In genomic region chr19:57106513-57106912, GRCm38 (mm10) we compare ENCODE assay signal across 18 mouse cellular contexts.
DNase-seq lines count a peak whose midpoint lies in the region; ATAC-seq and TF ChIP-seq lines count a peak whose summit lies in the region.
"Had no signal": no experiment of that assay in that cellular context is flagged by ENCODE, and none has a peak within 500 bp of the region (broad histone marks: within the 10 kb centered on the region; RNA-seq: fewer than 3 reads in every experiment).

No protein-coding gene starts in this region.

- WGBS in kidney, embryonic 15.5 days = 68% methylated on average over 6 of the region's 6 CpGs
- 23% methylated on average over 6 of the region's 6 CpGs for WGBS in embryonic facial prominence, embryonic 13.5 days
- 54% methylated on average over 6 of the region's 6 CpGs for WGBS in stomach, embryonic 16.5 days
- WGBS in liver, embryonic 11.5 days = 87% methylated on average over 6 of the region's 6 CpGs

- peak overlapping the region; percentile 76 for H3K27ac ChIP-seq in gastrocnemius, adult 2 months
- H3K27ac ChIP-seq in kidney, embryonic 15.5 days = 0 out of 2 replicates have a peak overlapping the region, but pooled peaks have one; percentile 14
- peak overlapping the region; percentile 68 for H3K27ac ChIP-seq in embryonic facial prominence, embryonic 13.5 days
- peak overlapping the region; percentile 3; the same call in 1 of the 2 replicates for H3K27ac ChIP-seq in stomach, embryonic 16.5 days (ENCODE audit: low read length)
- no peak overlapping the region for H3K27ac ChIP-seq in liver, embryonic 11.5 days (ENCODE audit: low read depth, low read length)
- H3K27ac ChIP-seq: hindbrain, embryonic 15.5 days; liver, embryonic 15.5 days; neural tube, embryonic 13.5 days had no signal

- no peak overlapping the region for H3K4me3 ChIP-seq in gastrocnemius, adult 2 months
- H3K4me3 ChIP-seq in kidney, embryonic 15.5 days (replicated peaks) = no peak overlapping the region
- no peak overlapping the region for H3K4me3 ChIP-seq in embryonic facial prominence, embryonic 13.5 days
- H3K4me3 ChIP-seq in stomach, embryonic 16.5 days (replicated peaks; ENCODE audit: low read length) = no peak overlapping the region
- no peak overlapping the region for H3K4me3 ChIP-seq in liver, embryonic 11.5 days (ENCODE audit: low read depth, low read length)
- H3K4me3 ChIP-seq: hindbrain, embryonic 15.5 days; liver, embryonic 15.5 days; neural tube, embryonic 13.5 days had no signal

- H3K9me3 ChIP-seq in kidney, embryonic 15.5 days (replicated peaks) = no peaks in the 10 kb centered on the region
- H3K9me3 ChIP-seq in embryonic facial prominence, embryonic 13.5 days = no peaks in the 10 kb centered on the region
- no peaks in the 10 kb centered on the region for H3K9me3 ChIP-seq in stomach, embryonic 16.5 days (replicated peaks; ENCODE audit: control insufficient read depth, low read length)
- H3K9me3 ChIP-seq in liver, embryonic 11.5 days (ENCODE audit: control insufficient read depth, low read length) = no peaks in the 10 kb centered on the region
- H3K9me3 ChIP-seq: hindbrain, embryonic 15.5 days; liver, embryonic 15.5 days; neural tube, embryonic 13.5 days had no signal

- no peaks in the 10 kb centered on the region for H3K36me3 ChIP-seq in kidney, embryonic 15.5 days
- no peaks in the 10 kb centered on the region for H3K36me3 ChIP-seq in embryonic facial prominence, embryonic 13.5 days
- no peaks in the 10 kb centered on the region for H3K36me3 ChIP-seq in stomach, embryonic 16.5 days (ENCODE audit: control insufficient read depth, insufficient read depth, low read length)
- H3K36me3 ChIP-seq in liver, embryonic 11.5 days (ENCODE audit: control insufficient read depth, insufficient read depth, low read length) = no peaks in the 10 kb centered on the region
- H3K36me3 ChIP-seq: G1E; hindbrain, embryonic 15.5 days; liver, embryonic 15.5 days; neural tube, embryonic 13.5 days had no signal

- no peak for TF ChIP-seq CTCF in gastrocnemius, adult 2 months (IDR thresholded peaks at IDR 0.05)

- H3K27me3 ChIP-seq in kidney, embryonic 15.5 days = no peaks in the 10 kb centered on the region
- H3K27me3 ChIP-seq in embryonic facial prominence, embryonic 13.5 days = no peaks in the 10 kb centered on the region
- no peaks in the 10 kb centered on the region for H3K27me3 ChIP-seq in stomach, embryonic 16.5 days (ENCODE audit: control insufficient read depth, insufficient read depth, low read length)
- H3K27me3 ChIP-seq in liver, embryonic 11.5 days (replicated peaks; ENCODE audit: control insufficient read depth, insufficient read depth, low read length) = no peaks in the 10 kb centered on the region
- H3K27me3 ChIP-seq: hindbrain, embryonic 15.5 days; liver, embryonic 15.5 days; neural tube, embryonic 13.5 days had no signal

- no peak overlapping the region for H3K9ac ChIP-seq in kidney, embryonic 15.5 days
- no peak overlapping the region for H3K9ac ChIP-seq in embryonic facial prominence, embryonic 13.5 days
- H3K9ac ChIP-seq in stomach, embryonic 16.5 days (ENCODE audit: low read length) = no peak overlapping the region
- no peak overlapping the region for H3K9ac ChIP-seq in liver, embryonic 11.5 days (ENCODE audit: low read depth, low read length)
- H3K9ac ChIP-seq: hindbrain, embryonic 15.5 days; liver, embryonic 15.5 days; neural tube, embryonic 13.5 days had no signal

- ATAC-seq in kidney, embryonic 15.5 days (replicated peaks; ENCODE audit: low FRiP score) = no peak
- no peak for ATAC-seq in embryonic facial prominence, embryonic 13.5 days (ENCODE audit: insufficient number of reproducible peaks, insufficient read depth, low FRiP score, low TSS enrichment, low read depth)
- ATAC-seq in stomach, embryonic 16.5 days (ENCODE audit: insufficient read depth, low FRiP score) = no peak
- no peak for ATAC-seq in liver, embryonic 11.5 days (replicated peaks; ENCODE audit: low FRiP score)

- H3K4me2 ChIP-seq in kidney, embryonic 15.5 days = no peak overlapping the region
- no peak overlapping the region for H3K4me2 ChIP-seq in embryonic facial prominence, embryonic 13.5 days
- no peak overlapping the region for H3K4me2 ChIP-seq in stomach, embryonic 16.5 days (ENCODE audit: low read depth, low read length)
- no peak overlapping the region for H3K4me2 ChIP-seq in liver, embryonic 11.5 days
- H3K4me2 ChIP-seq: heart, embryonic 11.5 days; hindbrain, embryonic 15.5 days; liver, embryonic 15.5 days; neural tube, embryonic 13.5 days had no signal

- H3K4me1 ChIP-seq in kidney, embryonic 15.5 days = peaks cover 70% of the 10 kb centered on the region
- peaks cover 60% of the 10 kb centered on the region for H3K4me1 ChIP-seq in embryonic facial prominence, embryonic 13.5 days
- H3K4me1 ChIP-seq in stomach, embryonic 16.5 days (ENCODE audit: control insufficient read depth, insufficient read depth, low read length) = peaks cover 19% of the 10 kb centered on the region
- H3K4me1 ChIP-seq in liver, embryonic 11.5 days (replicated peaks; ENCODE audit: control insufficient read depth, insufficient read depth, low read length) = peaks cover 7% of the 10 kb centered on the region; the same call in 1 of the 2 replicates
- H3K4me1 ChIP-seq: liver, embryonic 15.5 days had no signal

- no peak for DNase-seq in gastrocnemius, adult 2 months
- no peak for DNase-seq in gastrocnemius, postnatal 10 days
- DNase-seq in kidney, postnatal 25 days = no peak
- no peak for DNase-seq in liver, embryonic 11.5 days (ENCODE audit: low spot score)
- DNase-seq in layer of hippocampus, postnatal 36 days = no peak
- DNase-seq: cerebellum, adult 18-20 months; lung, postnatal 4 days; midbrain, embryonic 14.5 days; retina, postnatal 1 day; thymus, adult 18-20 months had no signal

- intact Hi-C loops in gastrocnemius, adult 2 months (cut with DNase I) = no loop called here
